Mouse (Mus musculus): ENCODE measurements around the gene Dcakd. TPM values are rescaled to one million over a fixed set of nuclear protein-coding genes. Genes with fewer than 3 reads are reported as not detected.

The Dcakd gene
- 18.0 and 21.1 TPM in 2 replicates for total RNA-seq (2017)

DNA sequence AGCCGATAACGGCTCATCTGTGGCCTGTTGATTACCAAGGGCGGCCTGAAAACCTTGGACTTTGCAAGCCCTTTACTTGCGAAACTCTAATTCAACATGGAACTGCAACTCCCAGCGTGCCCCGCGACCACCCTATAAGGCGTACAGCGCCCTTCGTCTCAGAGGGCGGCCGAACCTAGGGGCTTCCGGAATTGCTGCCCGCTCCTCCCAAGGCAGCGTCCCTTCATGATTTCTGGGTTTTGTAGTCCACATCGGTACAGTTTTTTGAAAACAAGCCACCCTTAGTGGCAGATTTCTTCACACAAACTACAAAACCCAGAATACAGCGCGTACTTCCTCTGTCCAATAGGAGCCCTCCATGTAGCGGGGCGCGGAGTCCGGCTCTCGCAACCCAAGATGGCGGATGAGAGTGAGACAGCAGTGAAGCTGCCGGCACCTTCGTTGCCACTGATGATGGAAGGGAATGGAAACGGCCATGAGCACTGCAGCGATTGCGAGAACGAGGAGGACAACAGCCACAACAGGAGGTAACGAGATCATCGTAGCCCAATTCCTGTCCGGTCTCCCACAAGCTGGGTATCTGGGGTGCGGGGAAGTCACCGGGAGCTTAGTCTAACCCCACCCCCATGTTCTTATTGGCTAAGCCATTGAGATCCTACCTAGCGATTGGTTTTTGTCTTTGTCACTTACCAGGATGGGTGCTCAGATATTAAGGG lies at the start of gene Dcakd, which contains the start of gene Nmt1:
Gene Dcakd, minus strand, starts transcription at position 158 of the 716 bp plus-strand sequence.
Gene Nmt1, plus strand, starts transcription at position 15 of the 716 bp plus-strand sequence.
- peak; percentile 96 to 97 for ATAC-seq (replicated peaks in 1 of 2; ENCODE audit: insufficient read depth in 1 of 2, low FRiP score in 2 of 2, low TSS enrichment in 1 of 2, low read depth in 1 of 2, poor library complexity in 2 of 2, severe bottlenecking in 2 of 2)

DNA sequence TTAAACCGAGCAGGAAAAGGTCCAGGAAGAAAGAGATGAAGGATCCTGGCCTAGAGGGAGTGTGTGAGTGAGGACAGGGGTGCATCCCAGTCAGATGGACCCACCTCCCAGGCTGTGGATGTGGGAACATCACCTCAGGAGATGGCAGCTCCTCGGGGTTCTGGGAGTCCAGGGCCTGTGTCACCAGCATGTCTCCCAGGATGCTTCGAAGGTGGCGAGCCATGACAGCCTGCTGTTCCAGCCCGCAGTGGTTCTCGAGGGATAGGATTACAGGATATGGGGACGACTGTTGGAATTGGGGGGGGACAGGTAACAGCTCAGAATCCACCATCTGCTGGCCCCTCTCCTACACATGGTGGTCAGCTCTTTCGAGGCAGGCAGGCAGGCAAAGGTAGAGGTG lies 48.4 kb upstream of the Dcakd start:
- ATAC-seq (replicated peaks in 1 of 2; ENCODE audit: insufficient read depth in 1 of 2, low FRiP score in 2 of 2, low TSS enrichment in 1 of 2, low read depth in 1 of 2, poor library complexity in 2 of 2, severe bottlenecking in 2 of 2): no peak

DNA sequence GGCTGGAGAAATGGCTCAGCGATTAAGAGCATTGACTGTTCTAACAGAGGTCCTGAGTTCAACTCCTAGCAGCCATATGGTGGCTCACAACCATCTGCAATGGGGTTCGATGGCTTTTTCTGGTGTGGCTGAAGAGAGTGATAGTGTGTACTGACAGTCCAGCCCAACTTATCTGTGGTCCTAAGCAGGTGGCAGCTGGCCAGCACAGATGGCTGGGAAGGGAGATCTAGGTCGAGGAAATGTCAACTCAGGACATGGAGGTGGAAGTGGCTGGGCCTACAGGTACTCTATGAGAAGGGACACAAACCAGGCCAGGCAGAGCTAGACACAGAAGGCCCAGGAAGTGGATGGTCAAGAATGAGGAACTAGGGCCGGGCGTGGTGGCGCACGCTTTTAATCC lies 47.9 kb upstream of the Dcakd start:
- no peak for ATAC-seq (replicated peaks in 1 of 2; ENCODE audit: insufficient read depth in 1 of 2, low FRiP score in 2 of 2, low TSS enrichment in 1 of 2, low read depth in 1 of 2, poor library complexity in 2 of 2, severe bottlenecking in 2 of 2)

DNA sequence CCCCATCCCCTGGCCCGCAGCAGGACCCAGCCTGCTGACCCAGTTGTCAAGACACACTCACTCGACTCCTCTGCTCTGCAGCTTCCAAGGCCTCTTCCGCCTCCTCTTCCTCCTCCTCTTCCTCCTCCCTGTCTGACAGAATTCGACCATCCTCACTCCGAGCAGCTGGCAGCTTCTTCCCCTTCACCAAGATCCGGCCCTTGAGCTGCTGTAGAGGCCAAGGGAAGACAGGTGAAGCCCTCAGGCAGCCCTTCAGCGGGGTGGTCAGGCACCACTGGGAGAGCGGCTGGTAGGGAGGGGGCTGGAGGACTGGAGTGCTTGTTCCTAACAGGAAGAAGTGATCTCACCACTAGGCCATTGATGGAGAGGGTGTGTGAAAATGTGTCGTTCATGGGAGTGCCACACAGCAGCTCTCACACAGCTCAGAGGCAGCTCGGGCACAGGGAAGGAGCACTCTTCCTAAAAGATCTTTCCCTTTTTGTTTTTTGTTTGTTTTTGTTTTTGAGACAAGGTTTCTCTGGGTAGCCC lies 46.7 kb upstream of the Dcakd start:
- ATAC-seq (replicated peaks in 1 of 2; ENCODE audit: insufficient read depth in 1 of 2, low FRiP score in 2 of 2, low TSS enrichment in 1 of 2, low read depth in 1 of 2, poor library complexity in 2 of 2, severe bottlenecking in 2 of 2): no peak

DNA sequence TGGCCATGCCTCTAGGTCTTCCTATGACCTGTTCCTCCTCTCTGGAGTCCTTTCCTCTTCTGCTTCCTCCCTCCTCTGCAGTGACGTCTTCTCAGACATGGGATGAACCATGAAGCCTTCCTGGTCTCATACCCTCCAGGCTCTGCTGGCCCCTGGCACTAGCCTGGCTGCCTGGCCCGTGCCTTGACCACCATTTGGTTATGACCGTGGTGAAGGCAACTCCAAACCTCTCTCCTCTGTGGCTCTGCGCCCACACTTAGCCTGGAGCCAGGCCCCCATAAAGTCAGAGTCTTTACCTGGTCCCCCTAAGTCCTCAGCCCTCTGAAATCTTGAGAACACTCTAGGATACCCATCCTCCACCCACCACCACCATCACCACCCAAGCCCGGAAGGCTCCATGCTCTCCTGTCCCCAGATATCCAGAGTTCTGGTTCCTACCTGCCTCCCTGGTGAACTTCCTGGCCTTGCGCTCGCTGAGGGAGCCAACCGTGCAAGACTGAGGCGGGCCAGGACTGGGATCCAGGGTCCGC lies 46.1 kb upstream of the Dcakd start:
- ATAC-seq (replicated peaks in 1 of 2; ENCODE audit: insufficient read depth in 1 of 2, low FRiP score in 2 of 2, low TSS enrichment in 1 of 2, low read depth in 1 of 2, poor library complexity in 2 of 2, severe bottlenecking in 2 of 2): no peak

DNA sequence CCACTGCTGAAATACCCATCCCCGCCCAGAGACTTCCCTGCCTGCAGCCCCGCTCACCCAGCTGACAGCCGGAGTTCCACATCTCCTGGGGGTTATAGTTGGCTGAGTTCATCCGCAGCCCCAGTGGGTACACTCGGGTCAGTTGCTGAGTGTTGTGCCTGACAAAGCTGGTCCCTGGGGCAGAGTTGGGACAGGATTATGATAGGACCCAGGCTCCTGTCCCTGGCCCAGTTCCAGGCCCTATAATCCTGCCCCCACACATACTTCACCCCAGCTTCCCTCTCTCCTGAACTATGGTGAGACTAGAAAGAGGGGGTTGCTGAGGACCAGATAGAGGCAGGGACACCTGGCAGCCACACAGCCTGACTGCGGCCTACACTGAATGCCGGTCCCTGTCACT lies 45.5 kb upstream of the Dcakd start:
- no peak for ATAC-seq (replicated peaks in 1 of 2; ENCODE audit: insufficient read depth in 1 of 2, low FRiP score in 2 of 2, low TSS enrichment in 1 of 2, low read depth in 1 of 2, poor library complexity in 2 of 2, severe bottlenecking in 2 of 2)

DNA sequence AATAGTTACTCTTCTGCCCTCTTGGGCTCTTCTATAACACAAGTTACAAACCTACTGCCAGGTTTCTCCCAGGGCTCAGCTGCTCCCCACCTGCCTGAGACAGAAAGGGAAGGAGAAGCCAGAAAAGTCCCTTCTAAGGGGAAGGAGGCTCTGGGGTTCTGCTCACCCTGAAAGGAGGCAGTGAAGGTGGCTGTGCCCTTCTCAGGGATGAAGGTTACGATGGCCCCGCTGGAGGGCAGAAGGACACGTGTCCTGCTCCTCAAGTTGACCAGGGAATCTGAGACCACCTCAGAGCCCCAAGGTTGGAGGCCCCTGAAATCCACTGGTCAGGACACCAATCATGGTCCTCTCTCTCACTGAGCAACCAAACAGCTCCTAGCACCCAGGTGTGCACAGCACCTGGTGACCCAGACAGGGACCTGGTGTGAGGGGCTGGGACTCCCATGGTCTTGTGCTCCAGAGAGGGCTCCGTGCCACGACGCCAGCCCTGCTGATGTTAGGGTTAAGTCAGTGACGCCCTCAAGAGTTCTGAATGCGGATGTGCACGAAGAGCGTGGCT lies 42.3 kb upstream of the Dcakd start:
- ATAC-seq (replicated peaks in 1 of 2; ENCODE audit: insufficient read depth in 1 of 2, low FRiP score in 2 of 2, low TSS enrichment in 1 of 2, low read depth in 1 of 2, poor library complexity in 2 of 2, severe bottlenecking in 2 of 2): no peak

DNA sequence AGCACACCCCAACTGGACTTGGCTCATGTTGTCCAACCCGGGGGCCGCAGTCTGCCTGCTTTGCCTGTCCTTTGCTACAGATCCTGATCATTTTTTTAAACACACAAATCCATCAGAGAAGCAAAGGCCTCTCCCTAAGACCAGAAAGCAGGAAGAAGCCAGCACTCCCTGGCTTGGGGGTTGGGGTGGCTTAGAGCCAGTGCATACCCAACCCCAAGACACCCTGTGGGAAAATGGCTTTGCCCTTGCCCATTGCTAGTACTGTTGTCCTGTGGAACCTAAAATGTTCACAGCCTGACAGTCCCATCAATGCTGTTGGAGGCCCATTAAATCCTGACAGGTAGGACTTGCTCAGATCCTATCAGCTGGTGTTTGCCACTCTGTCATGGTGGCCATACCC lies 41.6 kb upstream of the Dcakd start:
- no peak for ATAC-seq (replicated peaks in 1 of 2; ENCODE audit: insufficient read depth in 1 of 2, low FRiP score in 2 of 2, low TSS enrichment in 1 of 2, low read depth in 1 of 2, poor library complexity in 2 of 2, severe bottlenecking in 2 of 2)

DNA sequence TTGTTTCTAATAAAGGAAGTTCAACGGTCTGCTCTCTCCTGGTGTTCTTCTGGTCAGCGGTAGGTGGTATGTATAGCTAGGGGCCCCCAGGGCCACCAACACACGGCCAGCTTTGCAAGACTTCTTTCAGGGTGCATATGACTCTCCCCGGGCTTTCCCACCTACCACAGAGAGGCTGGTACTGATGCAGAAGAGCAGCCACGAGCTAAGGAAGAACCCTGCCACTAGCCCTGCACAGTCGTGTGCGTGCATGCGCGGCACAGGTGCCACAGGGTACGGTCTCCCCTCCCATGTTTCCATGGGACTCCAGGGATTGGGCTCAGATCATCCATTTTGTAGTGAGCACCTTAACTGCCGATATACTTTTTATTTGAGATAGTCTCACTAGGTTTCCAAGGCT lies 40.8 kb upstream of the Dcakd start:
- ATAC-seq (replicated peaks in 1 of 2; ENCODE audit: insufficient read depth in 1 of 2, low FRiP score in 2 of 2, low TSS enrichment in 1 of 2, low read depth in 1 of 2, poor library complexity in 2 of 2, severe bottlenecking in 2 of 2): no peak

DNA sequence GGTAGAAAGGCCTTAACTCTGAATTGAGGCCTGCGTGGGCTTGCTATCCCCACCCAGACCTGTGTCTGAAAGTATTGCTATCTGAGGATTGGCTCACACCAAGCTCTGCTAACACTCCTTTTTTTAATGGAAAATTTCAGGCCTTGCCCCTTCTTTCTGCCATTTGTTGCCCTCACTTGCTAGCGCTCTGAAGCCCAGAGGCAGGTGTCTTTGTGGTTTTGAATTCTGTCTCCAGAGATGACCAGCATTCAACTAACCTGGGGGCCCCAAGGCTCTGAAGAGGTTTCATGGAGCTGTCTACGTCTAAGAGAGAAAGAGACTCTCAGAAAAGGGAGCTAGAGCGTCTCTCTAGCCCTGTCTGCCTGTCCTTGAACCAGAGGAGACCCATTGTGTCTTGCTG lies 40.1 kb upstream of the Dcakd start:
- no peak for ATAC-seq (replicated peaks in 1 of 2; ENCODE audit: insufficient read depth in 1 of 2, low FRiP score in 2 of 2, low TSS enrichment in 1 of 2, low read depth in 1 of 2, poor library complexity in 2 of 2, severe bottlenecking in 2 of 2)

DNA sequence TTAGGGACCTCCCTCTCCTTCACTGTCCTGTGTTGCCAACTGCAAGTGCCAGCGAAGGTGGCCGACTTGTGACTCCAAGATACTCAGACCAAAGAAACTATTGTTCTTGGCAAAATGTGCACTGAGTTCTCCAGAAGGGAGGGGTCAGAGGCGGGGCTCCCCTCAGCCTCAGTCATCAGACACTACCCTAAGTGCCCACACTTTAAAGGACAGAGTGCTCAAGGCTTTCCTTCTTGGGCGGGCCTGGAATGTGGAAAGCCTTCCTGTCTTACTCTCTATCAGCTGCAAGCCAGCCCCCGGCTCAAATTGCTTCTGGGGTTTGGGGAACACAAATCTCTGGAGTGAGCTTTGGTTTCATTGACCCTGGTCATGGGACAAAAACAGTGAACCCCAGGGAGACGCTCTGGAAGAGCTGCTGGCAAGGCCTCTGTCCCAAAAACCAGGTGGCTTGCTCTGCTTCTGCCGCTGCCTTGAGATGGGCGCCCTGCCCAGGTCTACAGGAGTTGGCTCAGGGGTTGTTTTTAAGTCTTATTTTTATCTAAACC lies 39.4 kb upstream of the Dcakd start:
- no peak for ATAC-seq (replicated peaks in 1 of 2; ENCODE audit: insufficient read depth in 1 of 2, low FRiP score in 2 of 2, low TSS enrichment in 1 of 2, low read depth in 1 of 2, poor library complexity in 2 of 2, severe bottlenecking in 2 of 2)

DNA sequence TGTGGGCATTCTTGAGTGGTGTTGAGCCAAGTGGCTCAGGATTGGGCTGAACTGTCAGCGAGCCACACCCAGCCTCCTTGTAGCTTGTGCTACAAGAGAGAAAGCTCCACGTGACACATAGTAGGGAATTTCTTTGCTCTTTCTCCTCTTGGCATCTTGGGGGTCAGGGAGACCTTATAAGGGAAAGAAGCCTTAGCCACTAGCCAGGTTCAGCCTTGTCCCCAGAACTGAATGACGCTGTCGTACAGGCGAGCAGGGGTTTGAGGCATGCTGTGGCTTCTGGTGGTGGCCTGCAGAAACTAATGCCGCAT lies 38.9 kb upstream of the Dcakd start:
- ATAC-seq (replicated peaks in 1 of 2; ENCODE audit: insufficient read depth in 1 of 2, low FRiP score in 2 of 2, low TSS enrichment in 1 of 2, low read depth in 1 of 2, poor library complexity in 2 of 2, severe bottlenecking in 2 of 2): no peak

DNA sequence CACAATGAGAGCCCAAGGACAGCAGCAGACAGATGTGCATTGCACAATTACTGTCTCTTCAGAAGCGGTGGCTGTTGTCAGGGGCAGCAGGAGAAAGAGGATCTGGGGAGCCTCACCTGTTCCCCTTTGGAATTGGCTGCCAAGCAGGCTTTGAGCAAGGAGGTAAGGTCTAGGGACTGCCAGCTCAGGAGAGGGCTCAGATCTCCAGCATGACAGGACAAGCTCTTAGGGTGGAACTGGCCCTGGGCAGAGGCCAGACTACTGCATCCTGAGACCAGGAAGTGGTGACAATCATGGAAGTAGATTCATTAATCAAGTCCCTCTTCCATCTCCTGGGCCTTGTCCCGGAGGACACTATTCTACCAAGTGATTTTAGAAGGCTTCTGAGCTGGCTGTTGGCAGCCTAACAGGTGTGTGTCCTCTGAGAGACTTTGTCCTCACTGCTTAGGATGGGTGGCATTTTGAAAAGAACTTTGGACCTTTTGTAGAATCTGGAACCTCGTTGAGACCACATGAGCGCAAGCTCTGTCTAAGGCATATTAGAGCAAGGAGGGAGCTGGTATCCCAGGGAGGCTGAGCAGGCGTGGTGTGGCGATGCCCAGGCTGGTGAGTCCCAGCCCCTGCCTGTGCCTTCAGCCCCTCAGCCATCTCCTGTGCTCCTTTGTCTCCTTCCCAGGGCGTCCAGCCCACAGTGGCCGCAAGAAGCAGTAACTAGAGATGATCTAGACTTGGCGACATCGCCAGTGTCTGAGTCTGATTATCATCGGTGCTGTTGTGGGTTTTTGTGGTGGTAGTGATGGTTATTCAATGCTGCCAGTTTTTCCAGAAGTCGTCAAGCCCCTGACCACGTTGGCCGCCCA lies 38.3 kb upstream of the Dcakd start:
- no peak for ATAC-seq (replicated peaks in 1 of 2; ENCODE audit: insufficient read depth in 1 of 2, low FRiP score in 2 of 2, low TSS enrichment in 1 of 2, low read depth in 1 of 2, poor library complexity in 2 of 2, severe bottlenecking in 2 of 2)

DNA sequence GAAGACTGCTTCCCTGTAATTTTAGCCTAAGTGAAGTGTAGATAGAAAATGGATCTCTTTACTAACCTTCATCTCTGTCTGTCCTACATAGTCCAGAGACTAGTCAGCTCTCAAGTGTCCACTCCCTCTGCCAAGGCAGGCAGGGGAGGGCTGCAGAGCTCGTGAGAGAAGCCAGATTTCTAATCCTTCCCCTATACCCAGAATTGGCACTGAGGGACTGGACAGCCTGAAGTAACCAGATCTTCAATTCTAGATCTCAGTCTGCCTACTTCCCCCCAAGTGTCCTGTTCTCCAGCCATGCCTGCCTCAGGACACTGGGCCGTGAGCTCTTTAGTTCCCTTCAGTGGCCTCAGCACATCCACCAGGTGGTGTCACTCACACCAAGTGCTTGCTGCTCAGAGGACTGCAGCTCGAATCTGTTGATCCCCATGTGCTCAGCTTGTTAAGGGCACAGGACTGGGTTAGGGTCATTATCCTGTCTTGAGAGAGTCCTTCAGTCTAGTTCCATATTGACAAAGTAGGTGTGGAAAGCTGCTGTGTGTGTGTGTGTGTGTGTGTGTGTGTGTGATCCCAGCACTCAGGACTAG lies 30.5 kb upstream of the Dcakd start:
- ATAC-seq (replicated peaks in 1 of 2; ENCODE audit: insufficient read depth in 1 of 2, low FRiP score in 2 of 2, low TSS enrichment in 1 of 2, low read depth in 1 of 2, poor library complexity in 2 of 2, severe bottlenecking in 2 of 2): no peak

DNA sequence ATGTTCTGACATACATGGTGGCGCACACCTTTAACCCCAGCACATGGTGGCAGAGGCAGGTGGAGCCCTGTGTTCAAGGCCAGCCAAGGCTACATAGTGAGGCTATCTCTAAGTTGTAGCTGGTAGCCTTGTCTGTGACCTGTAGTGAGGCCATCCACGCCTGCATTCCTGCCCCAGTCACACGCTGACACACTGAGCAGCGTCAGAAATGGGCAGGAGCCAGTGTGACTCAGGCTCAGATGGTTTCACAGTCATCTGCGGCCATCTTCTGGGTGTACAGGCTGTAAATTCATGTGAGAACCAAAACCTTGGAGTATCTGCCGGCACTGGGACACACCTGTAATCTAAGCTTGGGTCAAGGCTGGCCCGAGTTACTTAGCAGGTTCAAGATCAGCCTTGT lies 28.5 kb upstream of the Dcakd start:
- no peak for ATAC-seq (replicated peaks in 1 of 2; ENCODE audit: insufficient read depth in 1 of 2, low FRiP score in 2 of 2, low TSS enrichment in 1 of 2, low read depth in 1 of 2, poor library complexity in 2 of 2, severe bottlenecking in 2 of 2)

DNA sequence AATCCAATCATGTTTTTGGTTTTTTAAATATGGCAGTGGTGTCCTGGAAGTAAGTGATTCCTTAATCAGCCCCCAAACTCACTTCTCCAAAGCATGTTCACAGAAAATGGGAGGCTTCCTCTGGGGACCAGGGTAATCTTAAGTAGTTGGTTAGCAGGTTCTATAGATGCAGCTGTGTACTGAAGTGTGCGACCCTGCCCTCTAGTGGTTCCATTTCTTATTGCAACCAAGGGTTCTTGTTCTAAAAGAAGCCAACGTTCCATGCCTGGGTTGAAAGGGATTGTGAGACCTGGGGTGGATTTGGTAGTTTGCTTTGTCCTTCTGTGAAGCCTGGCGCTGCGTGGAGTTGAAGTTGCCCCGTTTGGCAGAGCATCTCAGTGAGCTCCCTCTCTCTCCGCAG lies 26.7 kb upstream of the Dcakd start:
- ATAC-seq (replicated peaks in 1 of 2; ENCODE audit: insufficient read depth in 1 of 2, low FRiP score in 2 of 2, low TSS enrichment in 1 of 2, low read depth in 1 of 2, poor library complexity in 2 of 2, severe bottlenecking in 2 of 2): peak; percentile 68 to 76; a peak in 3 of 4 replicates

DNA sequence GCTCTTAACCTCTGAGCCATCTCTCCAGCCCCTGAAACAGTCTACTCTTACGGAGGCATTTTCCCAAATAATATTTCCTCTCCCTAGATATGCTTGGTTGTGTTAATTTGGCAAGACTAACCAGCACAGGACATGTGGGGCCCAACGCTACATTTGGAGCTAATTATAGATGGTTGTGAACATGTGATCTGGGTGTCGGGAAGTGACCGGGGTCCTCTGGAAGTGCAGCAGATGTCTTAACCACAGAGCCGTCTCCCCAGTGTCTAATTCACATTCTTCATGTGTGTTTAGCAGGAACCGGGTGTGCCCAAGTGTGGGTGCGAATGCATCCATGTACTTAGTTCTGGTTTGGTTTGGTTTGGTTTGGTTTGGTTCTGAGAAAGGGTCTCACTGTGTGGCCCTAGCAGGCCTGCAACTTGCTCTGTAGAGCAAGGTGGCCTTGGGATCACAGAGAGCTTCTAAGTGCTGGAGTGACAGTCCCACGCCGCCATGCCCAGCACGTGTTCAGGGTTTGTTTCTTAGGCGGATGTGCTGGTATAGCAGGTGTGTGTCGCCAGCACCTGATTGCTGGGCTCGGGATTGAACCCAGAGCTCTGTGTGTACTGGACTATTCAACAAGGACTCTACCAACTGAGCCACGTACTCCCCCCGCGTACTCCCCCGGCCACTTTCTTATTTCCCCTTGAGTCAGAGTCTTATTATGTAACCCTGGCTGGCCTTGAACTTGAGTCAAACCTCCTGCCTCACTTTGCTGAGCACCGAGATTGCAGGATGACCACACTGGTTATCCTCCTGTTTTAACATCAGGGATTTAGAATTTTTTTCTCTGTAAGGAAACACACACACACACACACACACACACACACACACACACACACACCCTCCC lies 25.3 kb upstream of the Dcakd start:
- ATAC-seq (replicated peaks in 1 of 2; ENCODE audit: insufficient read depth in 1 of 2, low FRiP score in 2 of 2, low TSS enrichment in 1 of 2, low read depth in 1 of 2, poor library complexity in 2 of 2, severe bottlenecking in 2 of 2): no peak

Measured in hematopoietic stem cell, adult 5-6 weeks (primary cell).